Mouse (Mus musculus) forebrain, embryonic 10.5 days (tissue): ENCODE results near the gene Adora1. TPM values are rescaled to one million over a fixed set of nuclear protein-coding genes. Genes with fewer than 3 reads are reported as not detected.

Experiments
- DNase-seq: peaks from one replicate; pipeline ENCODE4 v3.0.0-alpha.2; 2017; ENCODE audit warnings: low spot score; ENCODE audit errors: extremely low spot score
- H3K27ac ChIP-seq: fragments of 300-500 bp; sonication (generic); 2 replicates; pipeline ENCODE4 v1.5.1; 2016; ENCODE audit warnings: mild to moderate bottlenecking
- H3K27me3 ChIP-seq: fragments of 300-500 bp; sonication (generic); 2 replicates; pipeline ENCODE4 v1.6.1; 2016; ENCODE audit warnings: mild to moderate bottlenecking; ENCODE audit not compliant: poor library complexity, severe bottlenecking
- H3K36me3 ChIP-seq: fragments of 300-500 bp; sonication (generic); replicated peaks from 2 replicates; pipeline ENCODE4 v1.6.1; 2016; ENCODE audit warnings: mild to moderate bottlenecking, moderate library complexity
- H3K4me1 ChIP-seq: fragments of 300-500 bp; sonication (generic); 2 replicates; pipeline ENCODE4 v1.6.1; 2016
- H3K4me3 ChIP-seq: fragments of 300-500 bp; sonication (generic); 2 replicates; pipeline ENCODE4 v1.5.1; 2016; ENCODE audit warnings: mild to moderate bottlenecking, moderate library complexity
- H3K9me3 ChIP-seq: fragments of 300-500 bp; sonication (generic); 2 replicates; pipeline ENCODE4 v1.6.1; 2016; ENCODE audit warnings: mild to moderate bottlenecking, moderate library complexity
- WGBS: fragments of 180-500 bp; shearing (Covaris S2); methylation state at CpG from one replicate; pipeline ENCODE4 v1.1.7; 2016; 5-methylcytosine and 5-hydroxymethylcytosine counted together
- polyA plus RNA-seq: library from polyadenylated mRNA; unstranded; fragments of >200 nt; fragmentation: Nextera tagmentation; extraction: Ambion mirVana; gene quantifications from 2 replicates; pipeline ENCODE4 v1.2.1, GENCODE M21; 2016

Adora1 gene
- polyA plus RNA-seq, 1 experiment from 2014 or later: 0.14 TPM

- Histone ChIP-seq H3K27me3 (peaks cover 8% of the 10 kb centered on the region; the same call in 1 of the 2 replicates), H3K27ac (no peak overlapping the region), H3K4me1 (0 out of 2 replicates have a peak, but pooled peaks cover 3% of the 10 kb centered on the region), H3K9me3 (peaks cover 6% of the 10 kb centered on the region), H3K4me3 (no peak overlapping the region), H3K36me3 (no peaks in the 10 kb centered on the region)
- 41% methylated on average over 13 of the region's 13 CpGs for WGBS
- DNase-seq: peak; percentile 86
These were observed 83.4 kb downstream of the Adora1 start for GRCm38 (mm10) chr1:134151655-134152412.

DNA sequence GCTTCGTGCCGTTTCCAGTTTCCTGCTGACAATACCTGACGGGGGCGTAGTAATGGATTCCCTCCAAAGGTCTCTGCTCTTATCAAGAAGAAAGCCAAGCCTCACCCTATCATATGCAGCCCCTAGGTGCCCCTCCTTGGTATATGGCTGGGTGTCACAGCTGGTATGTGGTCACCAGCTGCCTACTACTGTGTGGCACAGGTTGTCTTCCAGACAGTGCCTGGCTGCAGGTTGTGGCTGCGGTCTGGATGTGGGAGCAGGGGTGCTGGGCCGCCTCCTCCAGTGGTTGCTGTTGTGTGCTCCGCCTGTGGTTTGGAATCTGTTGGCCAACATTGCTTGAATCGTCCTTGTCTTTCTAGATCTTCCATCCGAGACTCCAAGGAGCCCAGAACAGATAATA, 84.5 kb downstream of the Adora1 start:
- Histone ChIP-seq H3K9me3 (peaks cover 6% of the 10 kb centered on the region), H3K36me3 (no peaks in the 10 kb centered on the region), H3K27me3 (peaks cover 8% of the 10 kb centered on the region; the same call in 1 of the 2 replicates), H3K4me1 (0 out of 2 replicates have a peak, but pooled peaks cover 3% of the 10 kb centered on the region), H3K27ac (no peak overlapping the region), H3K4me3 (no peak overlapping the region)
- WGBS: 93% methylated on average over 9 of the region's 9 CpGs
- DNase-seq: no peak

GRCm38 (mm10) chr1:134150076-134150475, 85.2 kb downstream of the Adora1 start:
- DNase-seq: no peak
- WGBS: 73% methylated on average over 8 of the region's 8 CpGs
- no peaks in the 10 kb centered on the region for H3K36me3 ChIP-seq
- no peak overlapping the region for H3K27ac ChIP-seq
- 0 out of 2 replicates have a peak, but pooled peaks cover 3% of the 10 kb centered on the region for H3K4me1 ChIP-seq
- peaks cover 5% of the 10 kb centered on the region for H3K9me3 ChIP-seq
- peaks cover 8% of the 10 kb centered on the region; the same call in 1 of the 2 replicates for H3K27me3 ChIP-seq
- no peak overlapping the region for H3K4me3 ChIP-seq

Other genes with a start within 250 kb of the Adora1 start
- 1.3 TPM in 2 replicates for gene Fmod, start 198.2 kb downstream of the Adora1 start, polyA plus RNA-seq
- gene Btg2, start 156.3 kb downstream of the Adora1 start, polyA plus RNA-seq: 64.6 and 68.6 TPM in 2 replicates
- not detected in 2 replicates for gene Chit1, start 124.2 kb downstream of the Adora1 start, polyA plus RNA-seq
- gene Chil1, start 53.3 kb downstream of the Adora1 start, polyA plus RNA-seq: not detected in 2 replicates
- 0.46 and 0.65 TPM in 2 replicates for gene Mybph, start 42.0 kb downstream of the Adora1 start, polyA plus RNA-seq
- not detected in 2 replicates for gene Myog, start 54.6 kb upstream of the Adora1 start, polyA plus RNA-seq
- gene Ppfia4, start 97.5 kb upstream of the Adora1 start, polyA plus RNA-seq: 1.6 and 2.1 TPM in 2 replicates
- 134 and 136 TPM in 2 replicates for gene Tmem183a, start 126.5 kb upstream of the Adora1 start, polyA plus RNA-seq
- gene 4933406M09Rik, start 150.5 kb upstream of the Adora1 start, polyA plus RNA-seq: not detected in 2 replicates
- 30.0 and 31.6 TPM in 2 replicates for gene Cyb5r1, start 170.1 kb upstream of the Adora1 start, polyA plus RNA-seq
- 70.5 and 71.1 TPM in 2 replicates for gene Adipor1, start 179.9 kb upstream of the Adora1 start, polyA plus RNA-seq
- 39.0 and 39.5 TPM in 2 replicates for gene Klhl12, start 220.1 kb upstream of the Adora1 start, polyA plus RNA-seq